Mouse (Mus musculus) hindbrain, postnatal 0 days (tissue): Measurements from ENCODE around the gene Arsg. TPM values are rescaled to one million over a fixed set of nuclear protein-coding genes. Genes with fewer than 3 reads are reported as not detected.

Source experiments
- ATAC-seq: fragments of 200-750 bp; cut with Nextera tagmentation; 2 replicates; pipeline ENCODE4 v1.8.0; 2017; ENCODE audit warnings: mild to moderate bottlenecking, moderate TSS enrichment, moderate library complexity
- DNase-seq: peaks from one replicate; pipeline ENCODE4 v3.0.0-alpha.2; 2015; ENCODE audit warnings: low spot score
- H3K27ac ChIP-seq: fragments of 300-500 bp; sonication (generic); 2 replicates; pipeline ENCODE4 v1.5.1; 2014; ENCODE audit warnings: mild to moderate bottlenecking
- H3K27me3 ChIP-seq: fragments of 300-500 bp; sonication (generic); 2 replicates; pipeline ENCODE4 v1.6.1; 2014; ENCODE audit warnings: low read length, mixed read lengths; ENCODE audit not compliant: insufficient read depth
- H3K36me3 ChIP-seq: fragments of 300-500 bp; sonication (generic); 2 replicates; pipeline ENCODE4 v1.6.1; 2014; ENCODE audit warnings: low read length, mixed read lengths; ENCODE audit not compliant: insufficient read depth
- H3K4me1 ChIP-seq: fragments of 300-500 bp; sonication (generic); 2 replicates; pipeline ENCODE4 v1.6.1; 2014; ENCODE audit warnings: antibody characterized with exemption, low read length, mixed read lengths; ENCODE audit not compliant: insufficient read depth
- H3K4me2 ChIP-seq: fragments of 300-500 bp; sonication (generic); 2 replicates; pipeline ENCODE4 v1.6.1; 2014; ENCODE audit warnings: low read depth, mild to moderate bottlenecking, low read length, moderate library complexity, mixed read lengths
- H3K4me3 ChIP-seq: fragments of 300-500 bp; sonication (generic); 2 replicates; pipeline ENCODE4 v1.5.1; 2014; ENCODE audit warnings: low read length
- H3K9ac ChIP-seq: fragments of 300-500 bp; sonication (generic); replicated peaks from 2 replicates; pipeline ENCODE4 v1.6.1; 2014; ENCODE audit warnings: mild to moderate bottlenecking, low read length, moderate library complexity, mixed read lengths
- H3K9me3 ChIP-seq: fragments of 300-500 bp; sonication (generic); 2 replicates; pipeline ENCODE4 v1.6.1; 2016; ENCODE audit warnings: low read length, mixed read lengths
- CTCF ChIP-seq: IDR thresholded peaks from 2 replicates; pipeline ENCODE4 v1.5.1; 2016; ENCODE audit warnings: antibody characterized with exemption, control low read depth, low read depth
- WGBS: fragments of 180-500 bp; shearing (Covaris S2); extraction: QIAGEN DNeasy Blood & Tissue Kit; methylation state at CpG from one replicate; pipeline ENCODE4 v1.1.7; 2014; 5-methylcytosine and 5-hydroxymethylcytosine counted together
- polyA plus RNA-seq: library from polyadenylated mRNA; unstranded; fragments of >200 nt; fragmentation: Nextera tagmentation; extraction: Ambion mirVana; gene quantifications from 2 replicates; pipeline ENCODE4 v1.2.1, GENCODE M21; 2015
- total RNA-seq: library from RNA; depleted of rRNA; stranded (reverse); fragments of >200 nt; gene quantifications from 2 replicates; pipeline ENCODE4 v1.2.3, GENCODE M21; 2014

Arsg gene
- total and polyA plus RNA-seq, 2 experiments from 2014 or later: 10.3 to 10.4 TPM

- peak; percentile 17; the same call in 1 of the 2 replicates for TF ChIP-seq CTCF
- DNase-seq: no peak
- WGBS: 88% methylated on average over 12 of the region's 12 CpGs
- no peaks in the 10 kb centered on the region for H3K9me3 ChIP-seq
- H3K4me3 ChIP-seq: no peak overlapping the region
- no peak overlapping the region for H3K9ac ChIP-seq
- no peak overlapping the region for H3K27ac ChIP-seq
- no peak overlapping the region for H3K4me2 ChIP-seq
- peaks cover 3% of the 10 kb centered on the region; the same call in 1 of the 2 replicates for H3K36me3 ChIP-seq
- H3K27me3 ChIP-seq: no peaks in the 10 kb centered on the region
- no peak for ATAC-seq
- no peaks in the 10 kb centered on the region for H3K4me1 ChIP-seq
Observed at GRCm38 (mm10) chr11:109598778-109599570, 125.8 kb downstream of the Arsg start.

GRCm38 (mm10) chr11:109607600-109607999 is 134.4 kb downstream of the Arsg start:
- ATAC-seq: no peak
- Histone ChIP-seq H3K9me3 (no peaks in the 10 kb centered on the region), H3K4me1 (no peaks in the 10 kb centered on the region; the same call in 1 of the 2 replicates), H3K4me3 (no peak overlapping the region), H3K27me3 (no peaks in the 10 kb centered on the region), H3K36me3 (no peaks in the 10 kb centered on the region), H3K4me2 (no peak overlapping the region), H3K27ac (no peak overlapping the region), H3K9ac (no peak overlapping the region)
- no peak for DNase-seq
- WGBS: 82% methylated on average over 6 of the region's 6 CpGs
- no peak for TF ChIP-seq CTCF

DNA sequence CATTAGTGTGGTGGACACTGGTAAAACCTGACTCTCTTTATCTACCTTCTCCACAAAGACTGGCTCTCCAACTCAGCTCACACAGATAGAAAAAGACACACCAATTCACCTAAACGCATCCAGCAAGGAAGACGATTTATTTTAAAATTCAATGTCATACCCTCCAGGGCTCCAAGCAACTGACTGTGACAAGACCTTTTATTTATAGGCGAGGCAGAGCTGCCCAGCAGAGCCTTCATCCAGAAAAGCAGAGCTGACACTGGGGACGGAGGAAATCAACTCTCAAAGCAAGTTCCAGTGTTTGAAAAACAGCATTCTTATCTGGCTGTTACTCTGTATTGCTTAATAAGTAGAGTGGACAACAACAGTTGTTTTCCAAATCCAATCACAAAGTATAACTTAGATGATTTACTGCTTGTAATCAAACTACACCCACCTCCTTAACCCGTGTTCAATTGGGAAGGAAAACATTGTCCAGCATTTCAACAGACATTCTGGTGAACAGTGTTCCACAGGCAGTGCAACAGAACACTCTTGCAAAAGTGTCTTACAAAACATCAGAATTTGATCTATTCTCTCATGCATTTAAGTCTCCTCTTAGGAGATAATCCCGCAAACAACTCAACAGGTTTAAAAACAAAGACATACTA is 135.9 kb downstream of the Arsg start:
- Histone ChIP-seq H3K9ac (no peak overlapping the region), H3K4me1 (no peaks in the 10 kb centered on the region; the same call in 1 of the 2 replicates), H3K9me3 (no peaks in the 10 kb centered on the region), H3K4me3 (no peak overlapping the region), H3K27me3 (no peaks in the 10 kb centered on the region), H3K27ac (no peak overlapping the region), H3K36me3 (no peaks in the 10 kb centered on the region), H3K4me2 (0 out of 2 replicates have a peak overlapping the region, but pooled peaks have one; percentile 83)
- ATAC-seq (no peak), DNase-seq (no peak)
- TF ChIP-seq CTCF: no peak
- WGBS: 62% methylated on average over 6 of the region's 6 CpGs

- Histone ChIP-seq H3K27me3 (no peaks in the 10 kb centered on the region), H3K9ac (peak overlapping the region; percentile 86), H3K4me1 (no peaks in the 10 kb centered on the region; the same call in 1 of the 2 replicates), H3K27ac (peak overlapping the region; percentile 87; the same call in 1 of the 2 replicates), H3K36me3 (no peaks in the 10 kb centered on the region), H3K9me3 (no peaks in the 10 kb centered on the region), H3K4me2 (peak overlapping the region; percentile 83), H3K4me3 (peak overlapping the region; percentile 79)
- no peak for TF ChIP-seq CTCF
- DNase-seq (no peak), ATAC-seq (no peak)
- 16% methylated on average over 9 of the region's 9 CpGs for WGBS
Observed at GRCm38 (mm10) chr11:109610046-109610794, 137.0 kb downstream of the Arsg start.

GRCm38 (mm10) chr11:109610795-109611302 is 137.7 kb downstream of the Arsg start:
- WGBS: under 1% methylated on average over 26 of the region's 26 CpGs
- Histone ChIP-seq H3K27ac (peak overlapping the region; percentile 87), H3K9me3 (no peaks in the 10 kb centered on the region), H3K9ac (peak overlapping the region; percentile 86), H3K4me2 (peak overlapping the region; percentile 83), H3K4me3 (peak overlapping the region; percentile 79), H3K36me3 (no peaks in the 10 kb centered on the region), H3K27me3 (no peaks in the 10 kb centered on the region), H3K4me1 (no peaks in the 10 kb centered on the region; the same call in 1 of the 2 replicates)
- TF ChIP-seq CTCF: peak; percentile 56
- no peak for ATAC-seq
- no peak for DNase-seq
